Mouse (Mus musculus) olfactory bulb, adult 2 months (tissue): Measurements from ENCODE around the gene Cnst.

Source experiments
- CTCF ChIP-seq: fragments of 200-500 bp; IDR thresholded peaks from 2 replicates; pipeline ENCODE4 v1.5.1; 2012; ENCODE audit warnings: low read depth, mild to moderate bottlenecking, low read length, moderate library complexity; ENCODE audit not compliant: insufficient read depth
- POLR2A ChIP-seq: fragments of 200-500 bp; IDR thresholded peaks from 2 replicates; pipeline ENCODE4 v1.6.1; 2012; ENCODE audit warnings: mild to moderate bottlenecking, low read depth, low read length, moderate library complexity; ENCODE audit not compliant: insufficient read depth

DNA sequence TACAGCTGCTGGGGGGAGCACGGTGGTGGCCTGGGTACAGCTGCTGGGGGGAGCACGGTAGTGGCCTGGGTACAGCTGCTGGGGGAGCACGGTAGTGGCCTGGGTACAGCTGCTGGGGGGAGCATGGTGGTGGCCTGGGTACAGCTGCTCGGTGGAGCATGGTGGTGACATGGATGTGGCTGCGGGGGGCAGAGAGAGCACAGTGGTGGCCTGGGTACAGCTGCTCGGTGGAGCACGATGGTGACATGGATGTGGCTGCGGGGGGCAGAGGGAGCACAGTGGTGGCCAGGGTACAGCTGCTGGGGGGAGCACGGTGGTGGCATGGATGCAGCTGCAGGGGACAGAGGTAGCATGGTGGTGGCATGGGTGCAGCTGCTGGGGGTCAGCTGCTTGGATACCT, 39.5 kb downstream of the Cnst start:
- TF ChIP-seq POLR2A = no peak
- no peak for TF ChIP-seq CTCF
